Mouse (Mus musculus) forebrain, embryonic 11.5 days (tissue): ENCODE results near the gene Maml3. TPM values are rescaled to one million over a fixed set of nuclear protein-coding genes. Genes with fewer than 3 reads are reported as not detected.

Source experiments
- ATAC-seq: fragments of 200-750 bp; cut with Nextera tagmentation; replicated peaks from 2 replicates; pipeline ENCODE4 v1.8.0; 2017; ENCODE audit warnings: moderate TSS enrichment; ENCODE audit not compliant: low FRiP score
- DNase-seq: peaks from one replicate; pipeline ENCODE4 v3.0.0-alpha.2; 2017; ENCODE audit warnings: low spot score
- H3K27ac ChIP-seq: fragments of 300-500 bp; sonication (generic); 2 replicates; pipeline ENCODE4 v1.5.1; 2014; ENCODE audit warnings: low read depth, low read length
- H3K27me3 ChIP-seq: fragments of 300-500 bp; sonication (generic); 2 replicates; pipeline ENCODE4 v1.6.1; 2014; ENCODE audit warnings: mild to moderate bottlenecking, low read length, mixed read lengths; ENCODE audit not compliant: control insufficient read depth, insufficient read depth
- H3K36me3 ChIP-seq: fragments of 300-500 bp; sonication (generic); 2 replicates; pipeline ENCODE4 v1.6.1; 2014; ENCODE audit warnings: mild to moderate bottlenecking, low read length, moderate library complexity, mixed read lengths; ENCODE audit not compliant: control insufficient read depth, insufficient read depth
- H3K4me1 ChIP-seq: fragments of 300-500 bp; sonication (generic); replicated peaks from 2 replicates; pipeline ENCODE4 v1.6.1; 2014; ENCODE audit warnings: low read length, mixed read lengths; ENCODE audit not compliant: control insufficient read depth, insufficient read depth
- H3K4me2 ChIP-seq: fragments of 300-500 bp; sonication (generic); 2 replicates; pipeline ENCODE4 v1.6.1; 2014; ENCODE audit warnings: low read depth, mild to moderate bottlenecking, low read length, moderate library complexity, mixed read lengths; ENCODE audit not compliant: severe bottlenecking
- H3K4me3 ChIP-seq: fragments of 300-500 bp; sonication (generic); 2 replicates; pipeline ENCODE4 v1.5.1; 2014; ENCODE audit warnings: low read depth, low read length
- H3K9ac ChIP-seq: fragments of 300-500 bp; sonication (generic); 2 replicates; pipeline ENCODE4 v1.6.1; 2014; ENCODE audit warnings: low read length
- H3K9me3 ChIP-seq: fragments of 300-500 bp; sonication (generic); 2 replicates; pipeline ENCODE4 v1.6.1; 2016; ENCODE audit warnings: low read length, mixed read lengths; ENCODE audit not compliant: control insufficient read depth
- WGBS: fragments of 180-500 bp; shearing (Covaris S2); extraction: QIAGEN DNeasy Blood & Tissue Kit; methylation state at CpG from one replicate; pipeline ENCODE4 v1.1.7; 2014; 5-methylcytosine and 5-hydroxymethylcytosine counted together
- polyA plus RNA-seq: library from polyadenylated mRNA; unstranded; fragments of >200 nt; fragmentation: Nextera tagmentation; extraction: Ambion mirVana; gene quantifications from 2 replicates; pipeline ENCODE4 v1.2.1, GENCODE M21; 2014

Maml3 gene
- polyA plus RNA-seq, 1 experiment from 2014 or later = 7.5 TPM

DNA sequence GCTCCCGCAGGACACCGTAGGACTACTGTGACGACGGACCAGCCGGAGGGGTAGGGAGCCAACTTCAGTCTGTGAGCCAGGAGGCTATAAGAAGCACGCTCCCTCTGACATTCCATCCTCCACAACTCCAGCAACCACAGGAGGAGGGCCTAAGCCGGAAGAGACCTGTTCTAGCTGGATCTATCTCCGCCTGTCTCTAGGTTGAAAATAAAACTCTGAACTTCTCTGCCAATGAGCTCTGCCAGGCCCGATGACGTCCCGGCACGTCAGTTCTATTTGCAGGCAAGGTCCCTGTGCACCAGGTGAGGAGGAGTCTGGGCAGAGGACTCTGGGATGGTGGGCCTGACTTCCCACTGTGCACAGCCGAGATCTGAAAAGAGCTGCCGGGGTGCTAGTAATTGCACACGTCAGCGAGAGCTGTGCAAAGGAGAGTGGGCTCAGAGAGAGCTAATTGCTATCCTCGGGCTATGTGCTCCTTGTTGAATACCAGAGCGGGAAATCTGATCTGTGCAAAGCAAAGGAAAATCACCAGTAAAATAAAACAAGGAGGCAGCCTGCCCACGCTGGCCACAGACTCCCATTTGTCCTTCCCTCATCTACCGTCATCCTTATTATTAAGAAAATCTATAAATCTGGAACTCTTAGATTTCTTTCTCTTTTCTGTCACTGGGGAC lies 58.7 kb downstream of the Maml3 start:
- WGBS = 2% methylated on average over 20 of the region's 20 CpGs
- no peaks in the 10 kb centered on the region for H3K36me3 ChIP-seq
- H3K27ac ChIP-seq = peak overlapping the region; percentile 93
- H3K4me1 ChIP-seq = peaks cover 36% of the 10 kb centered on the region
- peak overlapping the region; percentile 54 for H3K9ac ChIP-seq
- peak overlapping the region; percentile 21 for H3K4me3 ChIP-seq
- H3K27me3 ChIP-seq = no peaks in the 10 kb centered on the region
- H3K9me3 ChIP-seq = no peaks in the 10 kb centered on the region
- ATAC-seq (peak; percentile 84), DNase-seq (peak; percentile 90)
- H3K4me2 ChIP-seq = peak overlapping the region; percentile 55

DNA sequence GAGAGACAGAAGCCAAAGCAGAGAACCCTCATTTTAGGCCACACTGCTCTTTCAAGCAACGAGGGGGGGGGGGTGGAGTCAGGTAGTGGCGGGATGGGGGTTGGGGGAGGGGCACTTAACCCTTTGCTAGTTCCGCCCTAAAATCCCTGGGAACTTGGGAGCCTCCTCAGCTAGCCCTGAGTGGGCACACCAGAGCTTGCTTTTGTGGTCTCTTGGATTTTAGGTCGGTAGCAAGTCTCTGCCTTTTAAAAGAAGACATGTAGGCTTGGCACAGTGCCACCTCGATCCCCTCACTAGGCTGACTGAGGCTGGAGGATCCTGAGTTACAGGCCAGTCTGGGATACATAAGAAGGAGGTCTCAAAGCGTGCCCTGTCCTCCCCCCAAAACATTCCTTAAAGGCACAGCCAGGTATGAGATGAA lies 59.6 kb downstream of the Maml3 start:
- ATAC-seq = peak; percentile 0; the same call in 1 of the 2 replicates
- Histone ChIP-seq H3K9me3 (no peaks in the 10 kb centered on the region), H3K9ac (peak overlapping the region; percentile 54), H3K27me3 (no peaks in the 10 kb centered on the region), H3K4me2 (peak overlapping the region; percentile 55), H3K36me3 (no peaks in the 10 kb centered on the region), H3K27ac (peak overlapping the region; percentile 93), H3K4me1 (peaks cover 36% of the 10 kb centered on the region), H3K4me3 (peak overlapping the region; percentile 21; the same call in 1 of the 2 replicates)
- 8% methylated on average over 6 of the region's 6 CpGs for WGBS
- DNase-seq = peak; percentile 76

DNA sequence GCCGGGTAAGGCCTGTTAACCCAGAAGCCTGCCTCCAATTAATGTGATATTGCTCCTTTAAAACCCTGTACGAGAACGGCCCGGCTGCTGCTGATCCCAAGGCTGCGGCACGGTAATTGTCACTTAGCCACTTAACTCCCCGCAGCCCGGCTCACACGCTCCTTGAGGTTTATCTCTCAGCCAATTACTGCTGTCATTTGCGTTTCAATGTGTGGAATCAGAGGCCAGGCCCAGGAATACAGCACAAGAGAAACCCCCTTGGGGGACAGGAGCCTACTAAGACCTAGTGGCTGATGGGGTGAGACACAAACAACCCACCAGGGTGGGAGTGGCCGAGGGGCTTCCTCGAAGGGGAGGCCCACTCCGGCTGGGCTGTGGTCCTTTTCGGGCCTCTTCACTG lies 60.2 kb downstream of the Maml3 start:
- Histone ChIP-seq H3K9ac (peak overlapping the region; percentile 54), H3K27me3 (no peaks in the 10 kb centered on the region), H3K9me3 (no peaks in the 10 kb centered on the region), H3K36me3 (no peaks in the 10 kb centered on the region), H3K4me2 (peak overlapping the region; percentile 55), H3K4me1 (peaks cover 36% of the 10 kb centered on the region), H3K27ac (peak overlapping the region; percentile 93), H3K4me3 (peak overlapping the region; percentile 21; the same call in 1 of the 2 replicates)
- under 1% methylated on average over 14 of the region's 14 CpGs for WGBS
- ATAC-seq = peak; percentile 75
- peak; percentile 89 for DNase-seq

DNA sequence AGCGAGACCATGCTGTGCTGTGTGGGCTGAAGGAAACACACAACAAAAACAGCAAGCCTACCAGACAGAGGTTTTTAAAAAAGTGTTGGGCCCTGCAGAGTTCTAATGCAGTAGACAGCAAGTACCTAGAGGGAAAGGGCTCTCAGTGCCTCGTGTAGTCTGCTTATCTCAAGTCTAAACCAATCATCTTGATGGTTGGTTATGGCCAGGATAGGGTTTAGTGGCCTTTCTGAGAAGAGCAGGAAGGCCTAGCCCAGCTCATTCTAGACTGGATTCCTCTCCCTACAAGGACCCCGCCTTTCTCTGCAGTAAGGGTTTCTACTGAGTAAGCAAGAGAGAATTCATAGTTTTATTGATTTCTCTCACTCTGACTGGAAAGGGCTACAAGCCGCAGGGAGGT lies 61.0 kb downstream of the Maml3 start:
- 0 out of 2 replicates have a peak overlapping the region, but pooled peaks have one; percentile 4 for H3K9ac ChIP-seq
- no peaks in the 10 kb centered on the region for H3K27me3 ChIP-seq

DNA sequence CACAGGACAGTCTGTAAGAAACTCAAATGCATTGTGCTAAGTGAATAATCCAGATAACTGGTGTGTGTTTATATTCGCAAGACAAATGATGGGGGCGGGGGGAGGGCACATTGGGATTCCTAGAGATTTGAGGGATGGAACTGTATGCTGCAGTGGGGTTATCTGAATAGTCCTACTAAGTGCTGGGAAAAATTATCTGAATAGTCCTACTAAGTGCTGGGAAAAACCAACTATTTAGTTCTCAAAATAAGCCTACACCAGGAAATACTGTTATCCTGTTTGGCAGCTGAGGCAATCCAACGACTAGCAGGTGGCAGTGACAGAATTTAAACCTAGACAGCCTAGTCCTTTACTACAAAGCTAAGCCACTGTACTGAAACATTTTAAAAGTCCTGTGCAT lies 62.2 kb downstream of the Maml3 start:
- no peak overlapping the region for H3K4me3 ChIP-seq
- H3K4me2 ChIP-seq = no peak overlapping the region
- DNase-seq (no peak), ATAC-seq (no peak)
- H3K36me3 ChIP-seq = no peaks in the 10 kb centered on the region
- H3K4me1 ChIP-seq = peaks cover 35% of the 10 kb centered on the region
- 83% methylated on average over 3 of the region's 3 CpGs for WGBS
- no peak overlapping the region for H3K27ac ChIP-seq
- no peaks in the 10 kb centered on the region for H3K9me3 ChIP-seq
- H3K9ac ChIP-seq = no peak overlapping the region
- no peaks in the 10 kb centered on the region for H3K27me3 ChIP-seq

More for the DNA sequence above, 61.0 kb downstream of the Maml3 start:
- 46% methylated on average over 4 of the region's 4 CpGs for WGBS
- Histone ChIP-seq H3K4me2 (peak overlapping the region; percentile 55; the same call in 1 of the 2 replicates), H3K4me1 (peaks cover 36% of the 10 kb centered on the region), H3K4me3 (no peak overlapping the region), H3K36me3 (no peaks in the 10 kb centered on the region), H3K9me3 (no peaks in the 10 kb centered on the region), H3K27ac (peak overlapping the region; percentile 93)
- ATAC-seq (no peak), DNase-seq (no peak)

DNA sequence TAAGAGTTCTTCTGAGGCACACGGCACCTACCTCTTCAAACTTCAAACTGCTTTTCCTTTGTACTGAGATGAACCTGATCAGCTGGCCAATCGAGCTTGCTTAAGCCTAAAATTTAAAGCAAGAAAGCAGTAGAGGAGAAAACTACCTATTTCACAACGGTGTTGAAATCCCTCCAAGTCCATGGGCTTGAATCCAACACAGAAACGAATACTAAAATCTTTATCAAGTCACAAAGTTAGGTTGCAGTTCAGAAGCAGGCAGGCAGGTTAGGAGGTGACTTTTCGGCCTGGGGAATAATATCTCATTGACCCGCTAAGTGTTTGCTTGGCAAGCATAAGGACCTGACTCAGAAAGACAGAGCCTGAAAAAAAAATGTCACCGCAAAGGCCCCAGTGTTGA lies 64.9 kb downstream of the Maml3 start:
- no peak for DNase-seq
- H3K4me1 ChIP-seq = peaks cover 20% of the 10 kb centered on the region

DNA sequence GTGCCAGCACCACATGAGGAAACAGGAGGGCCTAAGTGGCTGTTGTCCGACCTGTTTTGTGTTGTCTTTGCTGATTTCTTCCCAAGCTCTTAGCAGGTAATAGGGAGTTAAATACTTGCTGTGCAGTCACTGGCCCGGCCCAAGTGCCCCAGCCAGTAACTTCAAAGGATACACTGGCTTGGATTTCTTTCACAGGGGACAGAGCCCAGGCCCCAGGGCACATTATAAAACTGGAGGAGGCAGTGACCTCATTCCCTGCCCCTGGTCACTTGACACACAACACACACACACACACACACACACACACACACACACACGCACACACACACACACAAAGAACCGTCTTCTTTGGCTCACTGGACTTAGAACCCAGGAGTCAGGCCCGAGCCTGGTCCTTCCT lies 67.6 kb downstream of the Maml3 start:
- H3K36me3 ChIP-seq = no peaks in the 10 kb centered on the region
- ATAC-seq (no peak), DNase-seq (peak; percentile 45)
- no peaks in the 10 kb centered on the region for H3K9me3 ChIP-seq
- no peak overlapping the region for H3K9ac ChIP-seq
- WGBS = 39% methylated on average over 5 of the region's 5 CpGs
- peaks cover 11% of the 10 kb centered on the region for H3K4me1 ChIP-seq
- no peak overlapping the region for H3K27ac ChIP-seq
- H3K4me3 ChIP-seq = no peak overlapping the region
- no peaks in the 10 kb centered on the region for H3K27me3 ChIP-seq
- H3K4me2 ChIP-seq = no peak overlapping the region

More for the DNA sequence above, 64.9 kb downstream of the Maml3 start:
- no peak for ATAC-seq
- H3K36me3 ChIP-seq = no peaks in the 10 kb centered on the region
- 92% methylated on average over 7 of the region's 7 CpGs for WGBS
- no peak overlapping the region for H3K4me3 ChIP-seq
- H3K9ac ChIP-seq = no peak overlapping the region
- no peak overlapping the region for H3K4me2 ChIP-seq
- no peak overlapping the region for H3K27ac ChIP-seq
- no peaks in the 10 kb centered on the region for H3K27me3 ChIP-seq
- H3K9me3 ChIP-seq = no peaks in the 10 kb centered on the region

DNA sequence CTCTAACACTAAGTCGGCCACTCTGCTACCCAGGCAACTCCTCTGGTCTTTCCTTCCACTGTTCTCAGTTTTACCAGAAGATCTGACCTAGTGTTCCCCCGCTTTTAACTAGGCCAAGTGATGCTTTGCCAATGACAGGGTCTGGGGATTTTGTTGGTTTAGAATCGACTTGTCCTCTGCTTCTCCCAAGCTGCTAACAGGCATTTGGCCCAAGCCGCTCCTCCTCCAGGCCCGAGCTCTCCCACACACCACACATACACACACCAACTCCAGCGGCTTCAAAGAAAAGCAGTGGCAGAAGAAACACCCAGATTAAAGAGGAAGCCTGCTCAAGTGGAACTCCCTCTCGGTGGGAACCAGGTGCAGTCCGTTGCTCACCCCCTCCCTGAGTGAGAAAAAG lies 69.5 kb downstream of the Maml3 start:
- H3K4me2 ChIP-seq = no peak overlapping the region
- ATAC-seq (no peak), DNase-seq (peak; percentile 49)
- H3K36me3 ChIP-seq = no peaks in the 10 kb centered on the region
- no peaks in the 10 kb centered on the region for H3K27me3 ChIP-seq
- peaks cover 8% of the 10 kb centered on the region for H3K4me1 ChIP-seq
- H3K9ac ChIP-seq = no peak overlapping the region
- H3K27ac ChIP-seq = no peak overlapping the region
- no peaks in the 10 kb centered on the region for H3K9me3 ChIP-seq
- 32% methylated on average over 8 of the region's 8 CpGs for WGBS
- H3K4me3 ChIP-seq = no peak overlapping the region
